Mouse (Mus musculus) heart, adult 2 months (tissue): ENCODE measurements at regions not wholly inside any gene's neighbourhood (a gene's known extent, or its start where the extent isn't known, plus 50 kb on each side); places are given as distances from the start of the nearest gene placed in this dataset.

Experiments used
- DNase-seq, 2 experiments: peaks; one replicate each; pipeline ENCODE4 v3.0.0; 2021
- H3K27ac ChIP-seq: fragments of 200-600 bp; 2 replicates; pipeline ENCODE4 v1.8.1; 2022
- H3K27me3 ChIP-seq: fragments of 200-500 bp; 2 replicates; pipeline ENCODE4 v1.6.1; 2012; ENCODE audit warnings: mild to moderate bottlenecking, low read length, inconsistent platforms, mixed read lengths; ENCODE audit not compliant: control insufficient read depth, insufficient read depth
- H3K36me3 ChIP-seq: fragments of 200-500 bp; 2 replicates; pipeline ENCODE4 v1.6.1; 2012; ENCODE audit warnings: low read length, inconsistent platforms; ENCODE audit not compliant: control insufficient read depth, insufficient read depth
- H3K4me1 ChIP-seq: fragments of 200-500 bp; 2 replicates; pipeline ENCODE4 v1.6.1; 2011; ENCODE audit warnings: low read length; ENCODE audit not compliant: control insufficient read depth, insufficient read depth
- H3K4me3 ChIP-seq: fragments of 200-600 bp; 2 replicates; pipeline ENCODE4 v1.8.1; 2022
- H3K79me2 ChIP-seq: fragments of 200-500 bp; replicated peaks from 2 replicates; pipeline ENCODE4 v1.6.1; 2012; ENCODE audit warnings: mild to moderate bottlenecking, inconsistent platforms, low read length, moderate library complexity, mixed read lengths; ENCODE audit not compliant: control insufficient read depth, insufficient read depth
- H3K9ac ChIP-seq: fragments of 200-500 bp; 2 replicates; pipeline ENCODE4 v1.6.1; 2012; ENCODE audit warnings: low read depth, mild to moderate bottlenecking, control low read depth, inconsistent platforms, low read length, mixed read lengths
- CTCF ChIP-seq: fragments of 200-600 bp; IDR thresholded peaks from 2 replicates; pipeline ENCODE4 v1.8.1; 2022; ENCODE audit warnings: antibody characterized with exemption, mild to moderate bottlenecking, moderate library complexity
- EP300 ChIP-seq: fragments of 200-500 bp; IDR thresholded peaks from 2 replicates; pipeline ENCODE4 v1.6.1; 2011; ENCODE audit warnings: low read depth, low read length, control low read depth; ENCODE audit not compliant: insufficient read depth
- POLR2A ChIP-seq: fragments of 200-500 bp; IDR thresholded peaks from 2 replicates; pipeline ENCODE4 v1.6.1; 2011; ENCODE audit warnings: mild to moderate bottlenecking, low read depth, low read length, control low read depth; ENCODE audit not compliant: insufficient read depth
- WGBS: fragments of 180-500 bp; shearing (Covaris S2); methylation state at CpG from one replicate; pipeline ENCODE4 v1.1.7; 2018; 5-methylcytosine and 5-hydroxymethylcytosine counted together
- intact Hi-C: fragments of 180-260 bp; cut with DNase I; formaldehyde crosslinking; loops from one replicate; pipeline ENCODE4 v1.15.1; 2025

DNA sequence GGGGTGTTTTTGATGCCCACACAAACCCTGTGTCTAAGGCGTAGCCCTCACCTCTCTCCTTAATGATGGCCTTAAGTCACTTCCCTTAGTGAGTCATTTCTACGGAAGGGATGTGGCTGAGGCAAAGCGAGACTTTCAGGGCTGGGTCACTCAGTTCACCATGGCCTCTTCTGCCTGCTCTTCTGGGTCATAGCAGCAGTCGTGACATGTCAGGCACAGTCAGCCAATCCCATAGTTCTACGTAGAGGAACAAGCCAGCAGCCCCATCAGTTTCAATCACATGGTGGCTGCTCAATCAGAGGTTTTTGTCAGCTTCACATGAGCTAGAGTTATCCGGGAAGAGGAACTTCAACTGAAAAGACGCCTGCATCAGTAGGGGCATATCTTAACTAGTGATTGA lies 156.1 kb upstream of the Med13l start:
- WGBS: 53% methylated on average over 7 of the region's 7 CpGs
- H3K36me3 ChIP-seq: no peaks in the 10 kb centered on the region
- H3K4me3 ChIP-seq: no peak overlapping the region
- no peaks in the 10 kb centered on the region; the same call in 1 of the 2 replicates for H3K4me1 ChIP-seq
- peaks cover 1% of the 10 kb centered on the region; the same call in 1 of the 2 replicates for H3K27me3 ChIP-seq
- TF ChIP-seq CTCF (no peak), EP300 (no peak), POLR2A (no peak)
- intact Hi-C loops: no loop called here
- H3K79me2 ChIP-seq: no peaks in the 10 kb centered on the region
- H3K27ac ChIP-seq: no peak overlapping the region
- no peak overlapping the region for H3K9ac ChIP-seq
- no peak for DNase-seq

DNA sequence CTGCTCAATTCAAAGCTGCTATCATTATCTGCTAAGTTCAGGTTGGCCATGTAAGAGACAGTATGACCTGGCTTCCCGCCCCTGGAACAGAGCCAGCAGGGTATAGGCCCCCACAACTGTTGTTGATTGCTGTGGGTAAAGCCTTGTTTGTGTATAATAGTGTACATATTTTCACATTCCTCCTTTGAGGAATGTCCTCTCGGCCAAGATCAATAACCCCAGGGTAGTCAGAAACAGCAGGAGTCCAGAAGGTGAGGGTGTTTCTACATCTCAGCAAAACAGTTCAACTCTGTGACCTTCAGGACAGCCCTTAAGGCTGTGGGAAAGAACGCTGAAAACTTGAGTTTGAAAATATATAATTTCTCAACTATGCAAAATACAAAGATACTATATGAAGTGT lies 155.1 kb upstream of the Med13l start:
- no peak overlapping the region for H3K27ac ChIP-seq
- no peak for DNase-seq
- intact Hi-C loops: no loop called here
- H3K9ac ChIP-seq: no peak overlapping the region
- no peaks in the 10 kb centered on the region; the same call in 1 of the 2 replicates for H3K4me1 ChIP-seq
- TF ChIP-seq EP300 (no peak), POLR2A (no peak), CTCF (no peak)
- no peaks in the 10 kb centered on the region for H3K36me3 ChIP-seq
- peaks cover 1% of the 10 kb centered on the region; the same call in 1 of the 2 replicates for H3K27me3 ChIP-seq
- no peaks in the 10 kb centered on the region for H3K79me2 ChIP-seq
- WGBS: 84% methylated on average over 3 of the region's 3 CpGs
- H3K4me3 ChIP-seq: no peak overlapping the region

DNA sequence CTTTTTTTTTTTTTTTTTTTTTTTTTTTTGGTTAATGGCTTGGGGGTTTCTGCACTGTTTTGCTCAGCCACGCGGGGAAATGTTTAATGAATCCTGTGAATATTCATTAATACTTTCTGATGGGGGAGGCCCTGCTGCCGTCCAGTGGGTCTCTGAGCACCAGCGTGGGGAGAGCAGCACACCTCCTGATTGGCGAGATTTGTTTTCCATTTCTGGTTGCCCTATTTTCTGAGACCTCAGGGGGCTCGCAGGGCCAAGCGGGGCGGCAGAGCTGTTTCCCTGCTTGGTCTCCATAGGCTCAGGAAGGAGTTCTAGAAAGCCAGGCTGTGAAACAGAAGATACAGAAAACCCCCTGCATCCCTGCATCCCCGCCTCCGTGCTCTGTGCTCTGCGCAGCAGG lies 153.0 kb upstream of the Med13l start:
- TF ChIP-seq EP300: no peak
- TF ChIP-seq POLR2A: no peak
- no peak for TF ChIP-seq CTCF
- no peaks in the 10 kb centered on the region; the same call in 1 of the 2 replicates for H3K4me1 ChIP-seq
- intact Hi-C loops: no loop called here
- no peaks in the 10 kb centered on the region for H3K79me2 ChIP-seq
- peaks cover 1% of the 10 kb centered on the region; the same call in 1 of the 2 replicates for H3K27me3 ChIP-seq
- no peak overlapping the region for H3K4me3 ChIP-seq
- no peak overlapping the region for H3K9ac ChIP-seq
- no peak overlapping the region for H3K27ac ChIP-seq
- WGBS: 68% methylated on average over 11 of the region's 11 CpGs
- DNase-seq: no peak
- H3K36me3 ChIP-seq: no peaks in the 10 kb centered on the region

DNA sequence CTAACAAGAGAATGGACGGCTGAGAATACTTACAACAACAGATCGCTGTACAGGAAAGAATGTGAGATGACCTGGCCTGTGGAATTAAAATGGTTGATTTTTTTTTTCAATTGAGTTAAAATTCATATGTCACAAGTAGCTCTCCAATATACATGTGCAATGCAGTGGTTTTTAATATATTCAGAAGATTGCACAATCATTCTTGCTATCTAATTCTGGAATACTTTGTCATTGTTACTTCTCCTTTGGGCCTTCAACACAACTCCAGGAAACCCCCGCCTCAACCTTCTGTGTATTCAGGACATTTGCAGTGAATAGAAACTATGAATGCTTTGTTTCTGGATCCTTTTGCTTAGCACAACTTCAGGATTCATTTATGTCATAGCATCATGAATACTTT lies 152.5 kb upstream of the Med13l start:
- no peak overlapping the region for H3K9ac ChIP-seq

DNA sequence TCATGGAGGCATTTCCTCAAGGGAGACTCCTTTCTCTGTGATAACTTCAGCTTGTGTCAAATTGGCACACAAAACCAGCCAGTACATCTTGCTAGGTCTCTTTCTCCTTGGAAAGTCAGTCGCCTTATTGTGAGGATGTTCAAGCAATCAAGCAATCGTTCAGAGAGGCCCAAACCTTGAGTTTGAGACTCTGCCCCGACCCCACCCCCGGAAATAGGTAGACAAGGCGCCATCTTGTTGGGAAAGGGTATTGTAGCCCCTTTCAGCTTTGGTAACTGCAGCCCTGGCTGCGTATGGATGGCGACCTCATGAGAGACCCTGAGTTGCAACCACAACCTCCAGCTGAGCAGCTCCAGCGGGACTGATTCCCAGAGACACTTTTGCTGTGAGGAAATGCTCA lies 151.7 kb upstream of the Med13l start:
- H3K36me3 ChIP-seq: no peaks in the 10 kb centered on the region
- H3K9ac ChIP-seq: no peak overlapping the region
- H3K4me3 ChIP-seq: no peak overlapping the region
- TF ChIP-seq POLR2A (no peak), CTCF (no peak), EP300 (no peak)
- no peaks in the 10 kb centered on the region; the same call in 1 of the 2 replicates for H3K4me1 ChIP-seq
- WGBS: 81% methylated on average over 8 of the region's 8 CpGs
- H3K27me3 ChIP-seq: peaks cover 1% of the 10 kb centered on the region; the same call in 1 of the 2 replicates
- no peaks in the 10 kb centered on the region for H3K79me2 ChIP-seq
- intact Hi-C loops: no loop called here
- no peak overlapping the region for H3K27ac ChIP-seq
- no peak for DNase-seq

More for the DNA sequence above, 152.5 kb upstream of the Med13l start:
- intact Hi-C loops: no loop called here
- DNase-seq: no peak
- Histone ChIP-seq H3K27me3 (peaks cover 1% of the 10 kb centered on the region; the same call in 1 of the 2 replicates), H3K27ac (no peak overlapping the region), H3K79me2 (no peaks in the 10 kb centered on the region), H3K4me3 (no peak overlapping the region), H3K4me1 (no peaks in the 10 kb centered on the region; the same call in 1 of the 2 replicates), H3K36me3 (no peaks in the 10 kb centered on the region)
- TF ChIP-seq EP300: no peak
- WGBS: 69% methylated on average over 3 of the region's 3 CpGs

- WGBS: 64% methylated on average over 13 of the region's 13 CpGs
- TF ChIP-seq CTCF (no peak), EP300 (no peak), POLR2A (no peak)
- H3K9ac ChIP-seq: no peak overlapping the region
- no peaks in the 10 kb centered on the region for H3K79me2 ChIP-seq
- H3K27me3 ChIP-seq: no peaks in the 10 kb centered on the region
- H3K36me3 ChIP-seq: no peaks in the 10 kb centered on the region
- no peak overlapping the region for H3K27ac ChIP-seq
- intact Hi-C loops: no loop called here
- no peak overlapping the region for H3K4me3 ChIP-seq
- peak; percentile 50 to 73 for DNase-seq
- no peaks in the 10 kb centered on the region for H3K4me1 ChIP-seq
Observed at GRCm38 (mm10) chr5:118413428-118414282, 146.8 kb upstream of the Med13l start.
